Mouse (Mus musculus): ENCODE data around the gene Palm3. TPM values are rescaled to one million over a fixed set of nuclear protein-coding genes. Genes with fewer than 3 reads are reported as not detected.

Palm3 gene
- polyA plus RNA-seq, 1 experiment from 2014 or later: 0.33 TPM

- DNase-seq (ENCODE audit: low spot score) (no peak), ATAC-seq (no peak)
- no peaks in the 10 kb centered on the region for H3K9me3 ChIP-seq (replicated peaks; ENCODE audit: control insufficient read depth, low read length)
- no peak overlapping the region for H3K4me2 ChIP-seq (ENCODE audit: low read length)
- H3K27ac ChIP-seq (ENCODE audit: low read depth, low read length): no peak overlapping the region
- H3K27me3 ChIP-seq (replicated peaks; ENCODE audit: control insufficient read depth, insufficient read depth, low read length): no peaks in the 10 kb centered on the region
- no peak overlapping the region for H3K4me3 ChIP-seq (ENCODE audit: low read depth, low read length)
- no peak overlapping the region for H3K9ac ChIP-seq (ENCODE audit: low read length)
- WGBS: 89% methylated on average over 3 of the region's 3 CpGs
- peaks cover 46% of the 10 kb centered on the region for H3K36me3 ChIP-seq (ENCODE audit: control insufficient read depth, insufficient read depth, low read length)
- peaks cover 4% of the 10 kb centered on the region for H3K4me1 ChIP-seq (ENCODE audit: control insufficient read depth, insufficient read depth, low read length)
Observed at GRCm38 (mm10) chr8:83994030-83994429, 27.2 kb upstream of the Palm3 start.

GRCm38 (mm10) chr8:83995973-83996372 lies 25.3 kb upstream of the Palm3 start:
- H3K4me1 ChIP-seq (ENCODE audit: control insufficient read depth, insufficient read depth, low read length): peaks cover 9% of the 10 kb centered on the region
- ATAC-seq (no peak), DNase-seq (ENCODE audit: low spot score) (no peak)
- WGBS: 10% methylated on average over 12 of the region's 12 CpGs
- H3K4me3 ChIP-seq (ENCODE audit: low read depth, low read length): no peak overlapping the region
- H3K9me3 ChIP-seq (replicated peaks; ENCODE audit: control insufficient read depth, low read length): no peaks in the 10 kb centered on the region
- peaks cover 8% of the 10 kb centered on the region for H3K27me3 ChIP-seq (replicated peaks; ENCODE audit: control insufficient read depth, insufficient read depth, low read length)
- peak overlapping the region; percentile 85 for H3K4me2 ChIP-seq (ENCODE audit: low read length)
- no peak overlapping the region for H3K9ac ChIP-seq (ENCODE audit: low read length)
- peaks cover 42% of the 10 kb centered on the region for H3K36me3 ChIP-seq (ENCODE audit: control insufficient read depth, insufficient read depth, low read length)
- peak overlapping the region; percentile 97; the same call in 1 of the 2 replicates for H3K27ac ChIP-seq (ENCODE audit: low read depth, low read length)

GRCm38 (mm10) chr8:83996567-83997505 lies 24.4 kb upstream of the Palm3 start:
- Histone ChIP-seq H3K9ac (ENCODE audit: low read length) (peak overlapping the region; percentile 84), H3K9me3 (replicated peaks; ENCODE audit: control insufficient read depth, low read length) (no peaks in the 10 kb centered on the region), H3K36me3 (ENCODE audit: control insufficient read depth, insufficient read depth, low read length) (peaks cover 42% of the 10 kb centered on the region), H3K4me2 (ENCODE audit: low read length) (peak overlapping the region; percentile 85), H3K27me3 (replicated peaks; ENCODE audit: control insufficient read depth, insufficient read depth, low read length) (peaks cover 10% of the 10 kb centered on the region), H3K4me1 (ENCODE audit: control insufficient read depth, insufficient read depth, low read length) (peaks cover 15% of the 10 kb centered on the region), H3K4me3 (ENCODE audit: low read depth, low read length) (peak overlapping the region; percentile 76), H3K27ac (ENCODE audit: low read depth, low read length) (peak overlapping the region; percentile 97)
- DNase-seq (ENCODE audit: low spot score) (peak; percentile 92), ATAC-seq (peak; percentile 80)
- 1% methylated on average over 36 of the region's 103 CpGs for WGBS

DNA sequence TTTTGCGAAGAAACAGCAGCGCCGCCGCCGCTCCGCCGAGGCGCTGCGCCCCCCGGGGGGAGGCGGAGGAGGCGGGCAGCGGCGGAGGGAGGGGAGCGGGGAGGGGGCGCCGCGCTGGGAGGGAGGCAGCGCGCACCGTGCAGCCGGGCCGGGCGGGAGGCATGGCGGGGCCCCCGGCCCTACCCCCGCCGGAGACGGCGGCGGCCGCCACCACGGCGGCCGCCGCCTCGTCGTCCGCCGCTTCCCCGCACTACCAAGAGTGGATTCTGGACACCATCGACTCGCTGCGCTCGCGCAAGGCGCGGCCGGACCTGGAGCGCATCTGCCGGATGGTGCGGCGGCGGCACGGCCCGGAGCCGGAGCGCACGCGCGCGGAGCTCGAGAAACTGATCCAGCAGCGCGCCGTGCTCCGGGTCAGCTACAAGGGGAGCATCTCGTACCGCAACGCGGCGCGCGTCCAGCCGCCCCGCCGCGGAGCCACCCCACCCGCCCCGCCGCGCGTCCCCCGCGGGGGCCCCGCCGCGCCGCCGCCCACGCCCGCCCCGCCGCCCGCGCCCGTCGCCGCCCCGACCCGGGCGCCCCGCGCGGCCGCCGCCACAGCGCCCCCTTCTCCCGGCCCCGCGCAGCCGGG lies 23.6 kb upstream of the Palm3 start, which contains the start of gene Samd1:
Gene Samd1 (plus strand): TSS at position 162 of the 631 bp plus-strand sequence.
- Histone ChIP-seq H3K4me3 (ENCODE audit: low read depth, low read length) (peak within 1 kb of the TSS; percentile 76), H3K27ac (ENCODE audit: low read depth, low read length) (peak within 1 kb of the TSS; percentile 97), H3K4me2 (ENCODE audit: low read length) (peak within 1 kb of the TSS; percentile 85), H3K27me3 (replicated peaks; ENCODE audit: control insufficient read depth, insufficient read depth, low read length) (peaks cover 10% of the 10 kb centered on the region), H3K9me3 (replicated peaks; ENCODE audit: control insufficient read depth, low read length) (no peaks in the 10 kb centered on the region), H3K9ac (ENCODE audit: low read length) (peak within 1 kb of the TSS; percentile 84), H3K36me3 (ENCODE audit: control insufficient read depth, insufficient read depth, low read length) (peaks cover 34% of the 10 kb centered on the region), H3K4me1 (ENCODE audit: control insufficient read depth, insufficient read depth, low read length) (peaks cover 15% of the 10 kb centered on the region)
- WGBS: 1% methylated on average over 35 of the region's 112 CpGs
- DNase-seq (ENCODE audit: low spot score) (peak; percentile 73), ATAC-seq (peak; percentile 24)

GRCm38 (mm10) chr8:83998231-83999056 lies 22.8 kb upstream of the Palm3 start:
- Histone ChIP-seq H3K27ac (ENCODE audit: low read depth, low read length) (peak overlapping the region; percentile 97), H3K9me3 (replicated peaks; ENCODE audit: control insufficient read depth, low read length) (no peaks in the 10 kb centered on the region), H3K4me1 (ENCODE audit: control insufficient read depth, insufficient read depth, low read length) (peaks cover 15% of the 10 kb centered on the region), H3K36me3 (ENCODE audit: control insufficient read depth, insufficient read depth, low read length) (peaks cover 30% of the 10 kb centered on the region), H3K27me3 (replicated peaks; ENCODE audit: control insufficient read depth, insufficient read depth, low read length) (peaks cover 10% of the 10 kb centered on the region), H3K4me2 (ENCODE audit: low read length) (peak overlapping the region; percentile 85), H3K9ac (ENCODE audit: low read length) (peak overlapping the region; percentile 84), H3K4me3 (ENCODE audit: low read depth, low read length) (peak overlapping the region; percentile 71)
- DNase-seq (ENCODE audit: low spot score) (peak; percentile 88), ATAC-seq (peak; percentile 36)
- under 1% methylated on average over 73 of the region's 92 CpGs for WGBS

DNA sequence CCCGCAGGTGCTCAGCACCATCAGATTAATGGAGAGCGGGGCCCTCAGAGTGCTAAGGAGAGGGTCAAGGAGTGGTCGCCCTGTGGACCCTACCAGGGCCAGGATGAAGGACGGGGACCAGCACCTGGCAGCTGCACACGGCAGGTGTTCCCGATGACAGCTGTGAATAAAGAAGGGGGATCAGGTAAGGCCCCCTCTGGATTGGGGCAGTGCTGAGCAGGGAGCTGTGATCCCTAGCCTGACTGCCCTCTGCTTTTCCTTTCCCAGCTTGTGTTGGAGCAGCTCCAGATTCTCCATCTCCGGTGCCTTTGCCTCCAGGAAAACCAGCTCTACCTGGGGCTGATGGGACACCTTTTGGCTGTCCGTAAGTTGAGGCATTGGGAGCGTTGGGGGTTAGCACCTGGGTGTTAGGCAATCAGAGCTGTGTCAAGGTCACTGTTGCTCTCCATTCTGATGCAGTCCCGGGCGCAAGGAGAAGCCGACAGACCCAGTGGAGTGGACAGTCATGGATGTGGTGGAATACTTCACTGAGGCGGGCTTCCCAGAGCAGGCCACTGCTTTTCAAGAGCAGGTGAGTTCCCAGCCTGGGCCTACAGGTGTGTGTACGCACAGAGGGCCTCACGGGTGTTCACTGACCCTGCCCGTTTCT lies 22.1 kb upstream of the Palm3 start:
- 63% methylated on average over 16 of the region's 16 CpGs for WGBS
- peak overlapping the region; percentile 84; the same call in 1 of the 2 replicates for H3K9ac ChIP-seq (ENCODE audit: low read length)

DNA sequence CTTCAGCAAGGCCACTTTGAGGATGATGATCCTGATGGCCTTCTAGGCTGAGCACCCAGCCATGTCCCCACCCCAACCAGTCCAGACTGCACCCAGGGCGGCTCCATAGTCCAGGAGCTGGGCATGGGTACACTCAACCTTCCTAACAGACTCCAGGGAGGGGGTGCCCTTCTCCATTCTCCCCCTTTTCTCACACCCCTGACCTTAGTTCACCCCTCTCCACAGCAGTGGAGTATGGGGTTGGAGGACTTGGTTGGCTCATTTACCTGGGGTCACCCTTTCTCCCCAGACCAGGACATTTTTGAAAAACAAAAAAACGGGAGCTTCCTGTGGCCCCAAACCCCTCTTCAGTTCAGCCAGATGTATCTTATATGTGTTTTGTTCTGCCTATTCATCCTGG lies 21.4 kb upstream of the Palm3 start:
- ATAC-seq (no peak), DNase-seq (ENCODE audit: low spot score) (no peak)
- Histone ChIP-seq H3K4me1 (ENCODE audit: control insufficient read depth, insufficient read depth, low read length) (peaks cover 21% of the 10 kb centered on the region), H3K27ac (ENCODE audit: low read depth, low read length) (no peak overlapping the region), H3K4me3 (ENCODE audit: low read depth, low read length) (no peak overlapping the region), H3K9ac (ENCODE audit: low read length) (no peak overlapping the region; the same call in 1 of the 2 replicates), H3K36me3 (ENCODE audit: control insufficient read depth, insufficient read depth, low read length) (peaks cover 25% of the 10 kb centered on the region), H3K9me3 (replicated peaks; ENCODE audit: control insufficient read depth, low read length) (no peaks in the 10 kb centered on the region), H3K4me2 (ENCODE audit: low read length) (no peak overlapping the region), H3K27me3 (replicated peaks; ENCODE audit: control insufficient read depth, insufficient read depth, low read length) (peaks cover 10% of the 10 kb centered on the region)
- WGBS: 88% methylated on average over 2 of the region's 2 CpGs

More for the DNA sequence above, 22.1 kb upstream of the Palm3 start:
- H3K4me3 ChIP-seq (ENCODE audit: low read depth, low read length): peak overlapping the region; percentile 71
- H3K4me1 ChIP-seq (ENCODE audit: control insufficient read depth, insufficient read depth, low read length): peaks cover 18% of the 10 kb centered on the region
- H3K4me2 ChIP-seq (ENCODE audit: low read length): peak overlapping the region; percentile 85
- H3K27me3 ChIP-seq (replicated peaks; ENCODE audit: control insufficient read depth, insufficient read depth, low read length): peaks cover 10% of the 10 kb centered on the region
- DNase-seq (ENCODE audit: low spot score) (no peak), ATAC-seq (no peak)
- peaks cover 25% of the 10 kb centered on the region for H3K36me3 ChIP-seq (ENCODE audit: control insufficient read depth, insufficient read depth, low read length)
- no peaks in the 10 kb centered on the region for H3K9me3 ChIP-seq (replicated peaks; ENCODE audit: control insufficient read depth, low read length)
- no peak overlapping the region for H3K27ac ChIP-seq (ENCODE audit: low read depth, low read length)

Data from forebrain, embryonic 14.5 days (tissue).